Mouse (Mus musculus) right cerebral cortex, postnatal 36 days (tissue): Measurements from ENCODE around the gene Cacna1b.

Experiments used
- DNase-seq, 2 experiments: peaks; one replicate each; pipeline ENCODE4 v3.0.0; 2022; ENCODE audit warnings: low spot score in 2 of 2, mixed read lengths in 1 of 2

The Cacna1b gene

GRCm38 (mm10) chr2:24763115-24763557 is at the start of gene Cacna1b:
Cacna1b (minus strand) TSS chr2:24763152.
- DNase-seq: peak; percentile 90

- DNase-seq: no peak
Measured at GRCm38 (mm10) chr2:24809746-24810145, 46.8 kb upstream of the Cacna1b start.

- no peak for DNase-seq
Measured at GRCm38 (mm10) chr2:24807691-24808090, 44.7 kb upstream of the Cacna1b start.

- peak; percentile 29 to 42 for DNase-seq
Measured at GRCm38 (mm10) chr2:24807036-24807435, 44.1 kb upstream of the Cacna1b start.

- DNase-seq: peak in 1 of 2 experiments; percentile 23
Measured at GRCm38 (mm10) chr2:24806143-24806542, 43.2 kb upstream of the Cacna1b start.

GRCm38 (mm10) chr2:24805621-24806020 is 42.7 kb upstream of the Cacna1b start:
- DNase-seq: no peak

- no peak for DNase-seq
Measured at GRCm38 (mm10) chr2:24796833-24797457, 34.0 kb upstream of the Cacna1b start.

GRCm38 (mm10) chr2:24787250-24787649 is 24.3 kb upstream of the Cacna1b start:
- no peak for DNase-seq

GRCm38 (mm10) chr2:24781253-24781652 is 18.3 kb upstream of the Cacna1b start:
- DNase-seq: no peak

GRCm38 (mm10) chr2:24776831-24777230 is 13.9 kb upstream of the Cacna1b start:
- DNase-seq: no peak

- no peak for DNase-seq
Measured at GRCm38 (mm10) chr2:24775951-24776587, 13.1 kb upstream of the Cacna1b start.

GRCm38 (mm10) chr2:24774832-24775231 is 11.9 kb upstream of the Cacna1b start:
- DNase-seq: peak in 1 of 2 experiments; percentile 27

GRCm38 (mm10) chr2:24770861-24771260 is 7.9 kb upstream of the Cacna1b start:
- no peak for DNase-seq

- peak; percentile 51 to 67 for DNase-seq
Measured at GRCm38 (mm10) chr2:24762446-24762960, 449 bp downstream of the Cacna1b start.

- peak; percentile 67 to 74 for DNase-seq
Measured at GRCm38 (mm10) chr2:24761923-24762445, 968 bp downstream of the Cacna1b start.

- DNase-seq: peak; percentile 34 to 35
Measured at GRCm38 (mm10) chr2:24755276-24755675, 7.7 kb downstream of the Cacna1b start.

GRCm38 (mm10) chr2:24752599-24752998 is 10.4 kb downstream of the Cacna1b start:
- no peak for DNase-seq

- DNase-seq: no peak
Measured at GRCm38 (mm10) chr2:24750051-24750450, 12.9 kb downstream of the Cacna1b start.

GRCm38 (mm10) chr2:24747878-24748277 is 15.1 kb downstream of the Cacna1b start:
- DNase-seq: no peak

GRCm38 (mm10) chr2:24739701-24740100 is 23.3 kb downstream of the Cacna1b start:
- DNase-seq: peak in 1 of 2 experiments; percentile 29

- DNase-seq: no peak
Measured at GRCm38 (mm10) chr2:24733157-24733556, 29.8 kb downstream of the Cacna1b start.

- DNase-seq: no peak
Measured at GRCm38 (mm10) chr2:24725865-24726264, 37.1 kb downstream of the Cacna1b start.
